Mouse (Mus musculus) hindbrain, embryonic 14.5 days (tissue): ENCODE data around the gene Gm10392. TPM values are rescaled to one million over a fixed set of nuclear protein-coding genes. Genes with fewer than 3 reads are reported as not detected.

Experiments
- ATAC-seq: fragments of 200-750 bp; cut with Nextera tagmentation; 2 replicates; pipeline ENCODE4 v1.8.0; 2017; ENCODE audit warnings: moderate number of reproducible peaks, mild to moderate bottlenecking, moderate TSS enrichment, moderate library complexity; ENCODE audit not compliant: low FRiP score
- DNase-seq: peaks from one replicate; pipeline ENCODE4 v3.0.0-alpha.2; 2015; ENCODE audit warnings: low spot score
- H3K27ac ChIP-seq: fragments of 300-500 bp; sonication (generic); 2 replicates; pipeline ENCODE4 v1.5.1; 2014; ENCODE audit warnings: mild to moderate bottlenecking, moderate library complexity
- H3K27me3 ChIP-seq: fragments of 300-500 bp; sonication (generic); 2 replicates; pipeline ENCODE4 v1.6.1; 2014; ENCODE audit warnings: mild to moderate bottlenecking, low read length, mixed read lengths; ENCODE audit not compliant: control insufficient read depth, insufficient read depth
- H3K36me3 ChIP-seq: fragments of 300-500 bp; sonication (generic); replicated peaks from 2 replicates; pipeline ENCODE4 v1.6.1; 2014; ENCODE audit not compliant: control insufficient read depth, insufficient read depth
- H3K4me1 ChIP-seq: fragments of 300-500 bp; sonication (generic); replicated peaks from 2 replicates; pipeline ENCODE4 v1.6.1; 2014; ENCODE audit warnings: antibody characterized with exemption, low read length, mixed read lengths; ENCODE audit not compliant: control insufficient read depth, insufficient read depth
- H3K4me2 ChIP-seq: fragments of 300-500 bp; sonication (generic); replicated peaks from 2 replicates; pipeline ENCODE4 v1.6.1; 2014; ENCODE audit warnings: mild to moderate bottlenecking, moderate library complexity
- H3K4me3 ChIP-seq: fragments of 300-500 bp; sonication (generic); replicated peaks from 2 replicates; pipeline ENCODE4 v1.5.1; 2014; ENCODE audit warnings: mild to moderate bottlenecking, low read length
- H3K9ac ChIP-seq: fragments of 300-500 bp; sonication (generic); 2 replicates; pipeline ENCODE4 v1.6.1; 2014
- H3K9me3 ChIP-seq: fragments of 300-500 bp; sonication (generic); 2 replicates; pipeline ENCODE4 v1.6.1; 2016; ENCODE audit warnings: low read length; ENCODE audit not compliant: control insufficient read depth
- WGBS: fragments of 180-500 bp; shearing (Covaris S2); extraction: QIAGEN DNeasy Blood & Tissue Kit; methylation state at CpG from one replicate; pipeline ENCODE4 v1.1.7; 2014; 5-methylcytosine and 5-hydroxymethylcytosine counted together
- polyA plus RNA-seq: library from polyadenylated mRNA; unstranded; fragments of >200 nt; fragmentation: Nextera tagmentation; extraction: Ambion mirVana; gene quantifications from 2 replicates; pipeline ENCODE4 v1.2.1, GENCODE M21; 2014

Gm10392 gene
- polyA plus RNA-seq, 1 experiment from 2014 or later = not detected

DNA sequence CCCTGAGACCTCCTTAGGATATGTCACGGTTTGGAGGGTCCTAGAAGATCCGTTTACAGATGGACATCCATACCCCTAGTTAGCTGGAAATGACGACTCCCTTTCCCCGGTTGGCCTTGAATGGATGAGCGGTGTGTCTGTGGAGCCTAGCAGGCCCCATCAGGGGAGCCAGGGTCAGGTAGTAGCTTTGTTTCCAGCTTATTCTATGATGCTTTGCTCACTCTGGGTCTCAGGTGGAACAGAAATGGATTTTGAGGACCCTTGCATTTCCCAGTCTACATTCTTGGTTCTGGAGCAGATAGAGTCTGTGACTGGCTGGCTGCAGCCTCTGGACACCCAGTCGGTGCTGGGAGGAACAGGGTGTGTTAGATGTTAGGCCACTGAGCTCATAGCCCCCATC is 24.2 kb downstream of the Gm10392 start:
- Histone ChIP-seq H3K27me3 (no peaks in the 10 kb centered on the region), H3K4me1 (peaks cover 59% of the 10 kb centered on the region), H3K4me3 (peak overlapping the region; percentile 87), H3K36me3 (peaks cover 10% of the 10 kb centered on the region), H3K9ac (peak overlapping the region; percentile 93), H3K4me2 (peak overlapping the region; percentile 88), H3K9me3 (no peaks in the 10 kb centered on the region), H3K27ac (no peak overlapping the region)
- DNase-seq (no peak), ATAC-seq (no peak)
- 72% methylated on average over 6 of the region's 6 CpGs for WGBS

DNA sequence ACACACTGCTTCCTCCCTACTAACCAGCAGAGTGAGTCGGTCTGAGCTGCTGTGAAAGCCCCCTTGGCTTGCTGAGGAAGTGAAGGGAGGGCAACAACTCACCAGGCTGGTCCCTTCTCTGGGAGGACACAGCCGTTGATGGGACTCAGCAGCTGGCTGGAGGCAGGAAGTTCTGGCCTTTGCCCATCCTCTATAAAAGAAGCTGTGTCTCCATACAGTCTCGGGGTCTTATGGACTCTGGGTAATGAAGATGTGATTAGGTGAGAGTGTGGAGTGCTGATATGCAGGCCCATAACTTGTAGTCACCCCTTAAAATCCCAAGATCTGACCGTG is 24.7 kb downstream of the Gm10392 start:
- peak overlapping the region; percentile 88 for H3K4me2 ChIP-seq
- 29% methylated on average over 4 of the region's 4 CpGs for WGBS
- peaks cover 59% of the 10 kb centered on the region for H3K4me1 ChIP-seq
- peak overlapping the region; percentile 88 for H3K27ac ChIP-seq
- no peaks in the 10 kb centered on the region for H3K9me3 ChIP-seq
- H3K27me3 ChIP-seq = no peaks in the 10 kb centered on the region
- H3K36me3 ChIP-seq = peaks cover 5% of the 10 kb centered on the region
- H3K4me3 ChIP-seq = peak overlapping the region; percentile 87
- DNase-seq (no peak), ATAC-seq (no peak)
- H3K9ac ChIP-seq = peak overlapping the region; percentile 93

DNA sequence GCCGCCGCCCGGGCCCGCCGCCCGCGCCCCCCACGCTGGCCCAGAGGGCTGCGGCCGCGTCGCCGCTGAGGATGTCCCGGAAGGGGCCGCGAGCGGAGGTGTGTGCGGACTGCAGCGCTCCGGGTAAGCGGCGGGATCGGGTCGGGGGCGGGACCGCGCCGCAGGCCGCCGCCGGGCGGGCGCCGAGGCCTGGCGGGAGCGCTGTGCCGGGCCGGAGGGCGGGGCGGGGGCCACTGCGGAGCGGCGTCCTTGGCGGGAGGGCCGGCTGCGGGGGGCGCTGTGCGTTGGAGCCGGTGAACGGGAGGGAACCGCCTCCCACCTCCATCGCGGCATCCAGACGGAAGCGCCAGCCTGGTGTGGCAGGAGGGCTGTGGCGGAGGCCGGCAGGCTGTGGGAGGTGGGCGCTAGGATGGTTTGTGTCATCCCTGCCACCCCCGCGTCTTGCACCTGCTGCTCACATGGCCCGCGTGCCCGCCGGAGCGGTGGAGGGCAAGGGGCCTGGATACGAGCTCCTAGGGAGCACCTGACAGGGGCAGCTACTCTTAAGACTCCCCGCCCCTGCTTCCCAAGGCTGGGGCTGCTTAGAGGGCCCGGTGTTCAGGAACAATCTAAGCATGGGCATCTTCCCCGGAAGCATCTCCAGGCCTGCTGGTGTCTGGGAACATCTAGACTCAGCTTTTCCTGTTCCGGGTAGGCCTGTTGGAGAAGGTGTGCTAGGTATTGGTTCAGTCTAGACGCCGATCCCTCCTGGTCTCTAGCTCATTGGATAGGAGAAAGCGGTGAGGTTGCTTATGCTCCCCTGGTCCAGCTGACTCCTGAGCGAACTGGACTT is 25.3 kb downstream of the Gm10392 start, which contains the start of gene Git1:
Gene Git1, plus strand, starts transcription at position 51 of the 832 bp plus-strand sequence.
- Histone ChIP-seq H3K27me3 (no peaks in the 10 kb centered on the region), H3K4me3 (peak within 1 kb of the TSS; percentile 96), H3K9me3 (no peaks in the 10 kb centered on the region), H3K9ac (peak within 1 kb of the TSS; percentile 93), H3K36me3 (no peaks in the 10 kb centered on the region; the same call in 1 of the 2 replicates), H3K4me1 (peaks cover 58% of the 10 kb centered on the region), H3K4me2 (peak within 1 kb of the TSS; percentile 88), H3K27ac (peak within 1 kb of the TSS; percentile 88)
- WGBS = 2% methylated on average over 55 of the region's 74 CpGs
- ATAC-seq (no peak), DNase-seq (no peak)

DNA sequence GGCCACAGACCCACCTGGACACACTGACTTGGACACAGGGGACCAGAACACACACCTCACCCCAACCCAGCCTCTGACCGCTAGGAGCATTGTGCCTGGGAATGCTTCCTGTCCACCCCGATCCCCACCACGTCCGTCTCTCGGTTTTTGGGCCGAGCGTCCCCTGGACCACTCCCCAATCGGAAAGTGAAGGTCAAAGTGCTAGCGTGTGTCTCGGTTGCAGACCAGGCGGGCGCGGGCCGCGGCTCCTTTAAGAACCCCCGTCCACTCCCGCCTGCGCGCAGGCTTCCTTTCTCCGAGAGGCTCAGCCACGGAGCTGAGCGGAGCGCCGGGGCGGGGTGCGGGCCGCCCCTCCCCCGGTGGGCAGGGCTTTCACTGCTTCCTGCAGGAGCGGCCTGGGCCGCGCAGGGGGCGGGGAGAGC is 26.1 kb downstream of the Gm10392 start:
- DNase-seq (peak; percentile 92), ATAC-seq (peak; percentile 74)
- peak overlapping the region; percentile 88 for H3K27ac ChIP-seq
- no peaks in the 10 kb centered on the region for H3K9me3 ChIP-seq
- no peaks in the 10 kb centered on the region for H3K27me3 ChIP-seq
- peak overlapping the region; percentile 93 for H3K9ac ChIP-seq
- no peaks in the 10 kb centered on the region for H3K36me3 ChIP-seq
- H3K4me1 ChIP-seq = peaks cover 56% of the 10 kb centered on the region
- H3K4me3 ChIP-seq = peak overlapping the region; percentile 96
- peak overlapping the region; percentile 88 for H3K4me2 ChIP-seq
- WGBS = under 1% methylated on average over 28 of the region's 32 CpGs

DNA sequence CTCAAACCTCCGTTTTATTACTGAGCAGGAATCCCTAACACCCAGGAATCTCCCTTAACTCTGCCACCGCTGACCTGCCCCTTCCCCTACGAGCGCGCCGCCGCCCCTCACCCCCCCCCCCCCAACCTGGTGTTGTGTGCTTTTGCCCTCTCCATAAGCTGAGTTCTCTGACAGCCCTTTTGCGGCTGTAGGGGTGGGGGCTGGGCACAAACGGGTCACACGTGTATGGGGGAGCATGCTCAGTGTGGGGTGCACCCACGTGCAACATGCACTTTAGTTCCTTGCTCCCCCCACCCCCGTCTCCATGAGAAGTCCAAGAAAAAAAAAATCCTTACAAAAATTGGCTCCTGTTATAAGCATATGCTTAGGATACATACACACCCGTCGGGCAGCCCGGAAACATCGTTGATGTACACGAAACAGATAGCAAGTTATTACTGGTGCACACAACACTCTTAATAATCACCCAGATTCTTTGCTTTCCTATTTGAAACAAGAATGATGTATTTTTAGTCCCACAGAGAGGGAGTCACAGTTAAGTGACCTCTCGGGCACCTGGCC is 26.6 kb downstream of the Gm10392 start:
- under 1% methylated on average over 15 of the region's 18 CpGs for WGBS
- peaks cover 60% of the 10 kb centered on the region for H3K4me1 ChIP-seq
- DNase-seq = no peak

DNA sequence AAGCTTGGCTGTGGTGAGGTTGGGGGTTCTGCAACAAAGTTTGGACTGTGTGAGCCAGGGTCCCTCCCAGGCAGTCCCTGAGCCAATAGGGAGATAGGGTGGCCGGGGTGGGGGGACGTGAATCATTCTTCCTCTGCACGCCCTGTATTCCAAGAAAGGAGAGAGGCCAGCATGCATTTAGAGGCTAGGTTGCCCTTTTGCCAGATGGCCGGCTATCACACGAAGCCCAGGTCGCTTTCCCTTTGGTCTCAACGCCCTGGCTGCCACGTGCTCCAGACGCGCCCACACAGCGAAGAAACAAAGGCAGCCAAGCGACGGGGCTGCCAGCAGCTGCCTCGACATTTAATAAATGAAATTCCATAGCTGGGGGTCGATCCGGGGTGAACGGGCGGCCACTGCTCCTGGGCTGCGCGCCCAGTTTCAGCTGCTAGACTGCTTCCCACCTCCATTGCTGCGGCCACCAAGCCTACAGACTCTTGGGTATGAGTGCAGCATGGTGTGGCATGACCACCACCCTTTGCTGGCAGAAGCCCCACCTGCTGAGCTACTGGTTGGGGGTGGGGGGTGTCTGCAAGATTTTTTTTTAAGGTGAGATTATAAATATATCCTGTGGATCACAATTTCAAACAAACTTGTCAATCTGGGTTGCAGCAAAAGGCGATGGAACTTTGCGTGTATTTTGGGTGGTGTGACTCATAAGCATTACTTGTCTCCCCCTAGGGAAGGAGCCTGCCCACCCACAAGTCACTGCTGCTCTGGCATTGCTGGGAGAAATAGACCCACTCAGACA is 27.3 kb downstream of the Gm10392 start:
- H3K36me3 ChIP-seq = no peaks in the 10 kb centered on the region
- H3K27ac ChIP-seq = peak overlapping the region; percentile 88
- peaks cover 67% of the 10 kb centered on the region for H3K4me1 ChIP-seq
- no peaks in the 10 kb centered on the region for H3K27me3 ChIP-seq
- peak overlapping the region; percentile 88 for H3K4me2 ChIP-seq
- under 1% methylated on average over 23 of the region's 23 CpGs for WGBS
- H3K9ac ChIP-seq = peak overlapping the region; percentile 93
- H3K4me3 ChIP-seq = peak overlapping the region; percentile 96
- DNase-seq = no peak
- no peaks in the 10 kb centered on the region for H3K9me3 ChIP-seq
- peak; percentile 42; the same call in 1 of the 2 replicates for ATAC-seq

More for the DNA sequence above, 26.6 kb downstream of the Gm10392 start:
- H3K4me2 ChIP-seq = peak overlapping the region; percentile 88
- no peaks in the 10 kb centered on the region for H3K36me3 ChIP-seq
- peak overlapping the region; percentile 96 for H3K4me3 ChIP-seq
- no peaks in the 10 kb centered on the region for H3K9me3 ChIP-seq
- H3K27me3 ChIP-seq = no peaks in the 10 kb centered on the region
- no peak for ATAC-seq
- H3K27ac ChIP-seq = peak overlapping the region; percentile 88
- H3K9ac ChIP-seq = peak overlapping the region; percentile 93

DNA sequence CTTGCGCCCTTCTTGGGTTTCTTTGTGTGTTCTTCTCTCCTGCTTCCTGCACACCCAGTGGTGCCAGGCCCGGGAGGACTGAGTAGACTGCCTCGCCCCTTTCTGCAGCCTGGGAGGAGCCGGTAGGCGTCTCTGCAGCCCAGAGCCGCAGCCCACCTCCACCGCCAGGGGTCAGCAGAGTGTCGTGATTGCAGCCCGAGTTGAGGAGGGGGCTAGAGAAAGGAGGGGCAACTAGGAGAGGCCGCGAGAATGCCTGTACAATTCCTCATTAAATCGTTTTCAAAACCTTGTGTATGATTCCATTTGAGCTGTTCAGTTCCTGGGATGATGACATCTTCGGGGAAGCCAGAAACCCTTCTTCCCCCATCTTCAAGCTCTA is 27.9 kb downstream of the Gm10392 start:
- Histone ChIP-seq H3K9me3 (no peaks in the 10 kb centered on the region), H3K36me3 (no peaks in the 10 kb centered on the region), H3K27ac (peak overlapping the region; percentile 88), H3K27me3 (no peaks in the 10 kb centered on the region), H3K4me1 (peaks cover 73% of the 10 kb centered on the region), H3K9ac (peak overlapping the region; percentile 99), H3K4me3 (peak overlapping the region; percentile 96), H3K4me2 (peak overlapping the region; percentile 88)
- under 1% methylated on average over 13 of the region's 13 CpGs for WGBS
- DNase-seq (peak; percentile 98), ATAC-seq (peak; percentile 67)

DNA sequence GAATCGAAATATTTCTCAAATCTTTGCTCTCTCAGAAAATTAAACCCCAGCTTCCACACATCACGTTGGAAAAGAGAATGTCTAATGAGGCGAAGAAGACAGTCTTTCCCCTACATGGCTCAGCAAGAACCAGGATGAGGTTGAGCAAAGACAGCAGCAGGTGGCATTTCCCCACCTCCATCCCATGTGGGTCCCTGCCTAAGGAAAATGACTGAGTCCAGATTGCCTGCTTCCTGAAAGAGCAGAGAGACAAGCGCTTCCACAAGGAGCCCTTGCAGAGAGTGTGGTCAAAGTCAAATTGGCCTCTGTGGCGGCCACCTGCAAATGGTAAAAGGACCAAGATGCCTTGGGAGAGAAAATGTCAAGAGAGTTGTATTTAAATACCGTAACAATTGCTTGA is 28.5 kb downstream of the Gm10392 start:
- Histone ChIP-seq H3K4me3 (peak overlapping the region; percentile 96), H3K27me3 (no peaks in the 10 kb centered on the region), H3K4me2 (peak overlapping the region; percentile 88), H3K9me3 (no peaks in the 10 kb centered on the region), H3K27ac (peak overlapping the region; percentile 92), H3K9ac (peak overlapping the region; percentile 99), H3K36me3 (no peaks in the 10 kb centered on the region), H3K4me1 (peaks cover 75% of the 10 kb centered on the region)
- DNase-seq (no peak), ATAC-seq (no peak)
- WGBS = 71% methylated on average over 6 of the region's 6 CpGs
